Mouse (Mus musculus) neural tube, embryonic 14.5 days (tissue): ENCODE measurements around the gene Disp1. TPM values are rescaled to one million over a fixed set of nuclear protein-coding genes. Genes with fewer than 3 reads are reported as not detected.

Experiments
- ATAC-seq: fragments of 200-750 bp; cut with Nextera tagmentation; 2 replicates; pipeline ENCODE4 v1.8.0; 2017; ENCODE audit warnings: low read depth, mild to moderate bottlenecking, moderate TSS enrichment, moderate library complexity
- H3K27ac ChIP-seq: fragments of 300-500 bp; sonication (generic); 2 replicates; pipeline ENCODE4 v1.5.1; 2014; ENCODE audit warnings: low read depth, mild to moderate bottlenecking, control low read depth, low read length, moderate library complexity, mixed read lengths
- H3K27me3 ChIP-seq: fragments of 300-500 bp; sonication (generic); 2 replicates; pipeline ENCODE4 v1.6.1; 2014; ENCODE audit warnings: low read length; ENCODE audit not compliant: control insufficient read depth, insufficient read depth
- H3K36me3 ChIP-seq: fragments of 300-500 bp; sonication (generic); 2 replicates; pipeline ENCODE4 v1.6.1; 2014; ENCODE audit warnings: low read length, mixed read lengths; ENCODE audit not compliant: control insufficient read depth, insufficient read depth
- H3K4me1 ChIP-seq: fragments of 300-500 bp; sonication (generic); 2 replicates; pipeline ENCODE4 v1.6.1; 2014; ENCODE audit warnings: low read length; ENCODE audit not compliant: control insufficient read depth, insufficient read depth
- H3K4me2 ChIP-seq: fragments of 300-500 bp; sonication (generic); 2 replicates; pipeline ENCODE4 v1.6.1; 2014; ENCODE audit warnings: mild to moderate bottlenecking, low read depth, low read length, control low read depth
- H3K4me3 ChIP-seq: fragments of 300-500 bp; sonication (generic); 2 replicates; pipeline ENCODE4 v1.5.1; 2014; ENCODE audit warnings: low read depth, low read length, control low read depth, mixed read lengths
- H3K9ac ChIP-seq: fragments of 300-500 bp; sonication (generic); replicated peaks from 2 replicates; pipeline ENCODE4 v1.6.1; 2014; ENCODE audit warnings: low read depth, mild to moderate bottlenecking, control low read depth, low read length, mixed read lengths
- H3K9me3 ChIP-seq: fragments of 300-500 bp; sonication (generic); 2 replicates; pipeline ENCODE4 v1.6.1; 2016; ENCODE audit warnings: low read length; ENCODE audit not compliant: control insufficient read depth
- WGBS: fragments of 180-500 bp; shearing (Covaris S2); extraction: QIAGEN DNeasy Blood & Tissue Kit; methylation state at CpG from one replicate; pipeline ENCODE4 v1.1.7; 2014; 5-methylcytosine and 5-hydroxymethylcytosine counted together
- polyA plus RNA-seq: library from polyadenylated mRNA; unstranded; fragments of >200 nt; fragmentation: Nextera tagmentation; extraction: Ambion mirVana; gene quantifications from 2 replicates; pipeline ENCODE4 v1.2.1, GENCODE M21; 2014

The Disp1 gene
- polyA plus RNA-seq, 1 experiment from 2014 or later = 9.7 TPM

- 84% methylated on average over 8 of the region's 8 CpGs for WGBS
- H3K36me3 ChIP-seq = peaks cover 29% of the 10 kb centered on the region
- H3K4me3 ChIP-seq = no peak overlapping the region
- no peaks in the 10 kb centered on the region for H3K27me3 ChIP-seq
- H3K4me1 ChIP-seq = no peaks in the 10 kb centered on the region
- no peaks in the 10 kb centered on the region for H3K9me3 ChIP-seq
- no peak overlapping the region for H3K4me2 ChIP-seq
- ATAC-seq = no peak
- H3K27ac ChIP-seq = no peak overlapping the region
- no peak overlapping the region for H3K9ac ChIP-seq
Observed at GRCm38 (mm10) chr1:183084085-183085050, 137.0 kb downstream of the Disp1 start.

GRCm38 (mm10) chr1:183082436-183082835, 138.9 kb downstream of the Disp1 start:
- Histone ChIP-seq H3K27me3 (no peaks in the 10 kb centered on the region), H3K9ac (no peak overlapping the region), H3K4me3 (no peak overlapping the region), H3K36me3 (peaks cover 12% of the 10 kb centered on the region; the same call in 1 of the 2 replicates), H3K4me2 (no peak overlapping the region), H3K27ac (no peak overlapping the region), H3K4me1 (no peaks in the 10 kb centered on the region), H3K9me3 (no peaks in the 10 kb centered on the region)
- 87% methylated on average over 4 of the region's 4 CpGs for WGBS
- no peak for ATAC-seq

GRCm38 (mm10) chr1:183081126-183081525, 140.2 kb downstream of the Disp1 start:
- no peak overlapping the region for H3K9ac ChIP-seq
- no peak overlapping the region for H3K4me2 ChIP-seq
- no peaks in the 10 kb centered on the region for H3K9me3 ChIP-seq
- H3K4me1 ChIP-seq = no peaks in the 10 kb centered on the region
- H3K27me3 ChIP-seq = no peaks in the 10 kb centered on the region
- no peak overlapping the region for H3K27ac ChIP-seq
- no peak for ATAC-seq
- 0 out of 2 replicates have a peak, but pooled peaks cover 5% of the 10 kb centered on the region for H3K36me3 ChIP-seq
- H3K4me3 ChIP-seq = no peak overlapping the region

DNA sequence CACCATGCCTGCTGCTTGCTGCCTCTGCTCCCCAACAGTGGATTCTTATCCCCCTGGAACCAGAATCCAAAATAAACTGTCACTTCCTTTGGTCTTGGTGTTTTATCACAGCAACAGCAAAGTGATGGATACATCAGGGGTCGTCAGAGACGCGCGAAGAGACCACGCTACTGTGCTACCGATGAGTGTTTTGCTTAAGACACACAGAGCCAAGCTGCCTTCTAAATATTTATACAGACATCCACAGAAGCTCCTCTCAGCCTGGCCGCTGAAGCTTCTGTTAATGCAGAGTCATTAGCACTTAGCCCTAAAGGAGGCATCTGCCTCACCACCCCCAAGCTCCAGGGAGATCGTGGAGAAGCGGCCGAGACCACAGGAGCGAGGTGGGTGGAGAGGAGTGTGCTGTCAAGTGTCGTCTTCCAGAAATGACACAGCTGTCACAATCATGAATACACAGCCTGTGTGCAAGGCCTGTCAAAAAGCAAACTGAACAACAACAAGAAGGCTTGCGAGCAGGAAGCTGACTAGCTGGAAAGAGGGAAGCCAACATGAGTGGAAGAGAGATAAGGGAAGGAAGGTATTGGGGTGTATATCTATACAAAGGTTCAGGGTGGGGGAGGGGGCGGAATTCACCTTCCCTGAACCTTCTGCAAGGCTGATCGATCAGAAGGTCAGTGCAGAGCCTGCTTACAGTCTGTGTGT, 146.1 kb downstream of the Disp1 start:
- ATAC-seq = no peak

GRCm38 (mm10) chr1:183072263-183073050, 148.9 kb downstream of the Disp1 start:
- no peak overlapping the region for H3K4me2 ChIP-seq
- no peak for ATAC-seq
- no peaks in the 10 kb centered on the region for H3K27me3 ChIP-seq
- H3K4me3 ChIP-seq = no peak overlapping the region
- H3K36me3 ChIP-seq = no peaks in the 10 kb centered on the region
- WGBS = 76% methylated on average over 12 of the region's 12 CpGs
- H3K27ac ChIP-seq = no peak overlapping the region
- no peak overlapping the region for H3K9ac ChIP-seq
- no peaks in the 10 kb centered on the region for H3K4me1 ChIP-seq
- H3K9me3 ChIP-seq = no peaks in the 10 kb centered on the region

More for the DNA sequence above, 146.1 kb downstream of the Disp1 start:
- 57% methylated on average over 15 of the region's 15 CpGs for WGBS
- Histone ChIP-seq H3K36me3 (no peaks in the 10 kb centered on the region), H3K4me2 (no peak overlapping the region), H3K4me1 (no peaks in the 10 kb centered on the region), H3K27me3 (no peaks in the 10 kb centered on the region), H3K27ac (peak overlapping the region; percentile 28; the same call in 1 of the 2 replicates), H3K9ac (no peak overlapping the region), H3K4me3 (no peak overlapping the region), H3K9me3 (no peaks in the 10 kb centered on the region)

DNA sequence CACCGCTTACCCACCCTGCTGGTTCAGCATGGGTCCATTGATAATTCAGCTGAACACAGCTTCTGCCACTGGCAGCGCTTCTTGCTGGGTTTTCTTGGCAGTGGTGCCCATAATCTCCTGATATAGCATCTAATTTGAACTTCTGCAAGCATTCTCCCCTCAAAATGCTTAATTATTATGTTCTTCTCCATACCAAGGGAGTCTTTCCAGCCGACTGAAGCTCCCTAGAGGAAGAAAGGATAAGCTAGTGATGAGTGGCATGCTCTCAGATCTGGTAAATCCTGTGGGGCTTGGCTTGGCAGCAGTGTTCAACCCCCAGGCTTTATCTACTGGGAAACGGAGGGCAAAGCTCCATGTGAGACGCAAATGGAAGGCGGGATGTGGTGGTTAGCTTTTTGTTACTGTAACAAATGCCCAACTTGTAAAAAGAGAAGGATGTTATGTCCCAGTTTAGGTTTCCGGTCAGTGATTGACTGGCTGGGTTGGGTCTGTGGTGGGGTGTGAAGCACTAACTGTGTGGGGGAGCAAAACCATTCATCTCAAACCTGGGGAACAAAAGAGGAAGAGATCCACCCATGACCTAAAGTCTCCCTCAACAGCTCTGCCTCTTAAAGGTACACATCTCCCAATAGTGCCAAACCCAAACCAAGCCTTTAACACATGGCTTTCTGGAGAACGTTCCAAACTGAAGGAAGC, 151.2 kb downstream of the Disp1 start:
- 76% methylated on average over 8 of the region's 8 CpGs for WGBS
- H3K4me2 ChIP-seq = no peak overlapping the region

GRCm38 (mm10) chr1:183067807-183068206, 153.5 kb downstream of the Disp1 start:
- H3K4me2 ChIP-seq = no peak overlapping the region
- H3K36me3 ChIP-seq = no peaks in the 10 kb centered on the region
- ATAC-seq = no peak
- H3K4me1 ChIP-seq = no peaks in the 10 kb centered on the region
- H3K4me3 ChIP-seq = no peak overlapping the region
- H3K27me3 ChIP-seq = no peaks in the 10 kb centered on the region
- H3K9ac ChIP-seq = no peak overlapping the region
- 84% methylated on average over 7 of the region's 7 CpGs for WGBS
- no peaks in the 10 kb centered on the region for H3K9me3 ChIP-seq
- H3K27ac ChIP-seq = no peak overlapping the region

More for the DNA sequence above, 151.2 kb downstream of the Disp1 start:
- Histone ChIP-seq H3K27me3 (no peaks in the 10 kb centered on the region), H3K4me1 (no peaks in the 10 kb centered on the region), H3K9ac (no peak overlapping the region), H3K9me3 (no peaks in the 10 kb centered on the region), H3K27ac (no peak overlapping the region), H3K4me3 (no peak overlapping the region), H3K36me3 (no peaks in the 10 kb centered on the region)
- no peak for ATAC-seq

- 79% methylated on average over 4 of the region's 4 CpGs for WGBS
- Histone ChIP-seq H3K27ac (no peak overlapping the region), H3K36me3 (no peaks in the 10 kb centered on the region), H3K9me3 (no peaks in the 10 kb centered on the region), H3K4me2 (no peak overlapping the region), H3K4me1 (no peaks in the 10 kb centered on the region), H3K9ac (no peak overlapping the region), H3K4me3 (no peak overlapping the region), H3K27me3 (no peaks in the 10 kb centered on the region)
- no peak for ATAC-seq
Observed at GRCm38 (mm10) chr1:183066981-183067380, 154.3 kb downstream of the Disp1 start.
